Mouse (Mus musculus) kidney, adult 8-10 months (tissue): ENCODE data around the gene Khk.
"Not testable (repeated sequence)": the region's sequence is repeated elsewhere in the genome, so short reads cannot be mapped to it uniquely, and the experiment has no call there.

ENCODE experiments used
- DNase-seq, 2 experiments: peaks; one replicate each; pipeline ENCODE4 v3.0.0; 2022

Gene Khk

GRCm38 (mm10) chr5:30921256-30922033 lies at the start of gene Khk:
Gene Khk (plus strand): TSS chr5:30921431.
- peak; percentile 91 to 93 for DNase-seq

- no peak for DNase-seq
These were observed 48.7 kb upstream of the Khk start for GRCm38 (mm10) chr5:30872574-30872973.

- DNase-seq: no peak
These were observed 46.9 kb upstream of the Khk start for GRCm38 (mm10) chr5:30874365-30874764.

GRCm38 (mm10) chr5:30878616-30879015 lies 42.6 kb upstream of the Khk start:
- no peak for DNase-seq

GRCm38 (mm10) chr5:30879347-30879943 lies 41.8 kb upstream of the Khk start:
- no peak for DNase-seq

GRCm38 (mm10) chr5:30881839-30882238 lies 39.4 kb upstream of the Khk start:
- DNase-seq: not testable (repeated sequence)

GRCm38 (mm10) chr5:30886209-30886608 lies 35.0 kb upstream of the Khk start:
- DNase-seq: no peak

- DNase-seq: no peak
These were observed 34.5 kb upstream of the Khk start for GRCm38 (mm10) chr5:30886731-30887130.

- DNase-seq: peak; percentile 70 to 79
These were observed 33.9 kb upstream of the Khk start for GRCm38 (mm10) chr5:30887331-30887761.

- peak; percentile 93 to 96 for DNase-seq
These were observed 33.3 kb upstream of the Khk start for GRCm38 (mm10) chr5:30887858-30888336.

- DNase-seq: peak; percentile 95
These were observed 32.7 kb upstream of the Khk start, which contains the start of gene Agbl5 for GRCm38 (mm10) chr5:30888337-30889087. Gene Agbl5 (plus strand): TSS chr5:30888694.

GRCm38 (mm10) chr5:30889088-30889754 lies 32.0 kb upstream of the Khk start:
- no peak for DNase-seq

- no peak for DNase-seq
These were observed 30.9 kb upstream of the Khk start for GRCm38 (mm10) chr5:30890375-30890774.

GRCm38 (mm10) chr5:30901860-30902259 lies 19.4 kb upstream of the Khk start:
- no peak for DNase-seq

- DNase-seq: peak; percentile 97 to 98
These were observed 13.7 kb upstream of the Khk start, which contains the start of gene Ost4 for GRCm38 (mm10) chr5:30907413-30908059. Gene Ost4 (minus strand): TSS chr5:30907788.

- DNase-seq: no peak
These were observed 12.6 kb upstream of the Khk start for GRCm38 (mm10) chr5:30908426-30909299.

- peak; percentile 81 to 89 for DNase-seq
These were observed 12.0 kb upstream of the Khk start for GRCm38 (mm10) chr5:30909300-30909659.

- no peak for DNase-seq
These were observed 11.4 kb upstream of the Khk start for GRCm38 (mm10) chr5:30909863-30910262.

- DNase-seq: peak in 1 of 2 experiments; percentile 45
These were observed 10.8 kb upstream of the Khk start for GRCm38 (mm10) chr5:30910481-30910880.

- DNase-seq: no peak
These were observed 9.1 kb upstream of the Khk start for GRCm38 (mm10) chr5:30912156-30912555.
